Mouse (Mus musculus) adrenal gland, adult 18-20 months (tissue): Measurements from ENCODE around the gene Vmn1r199. TPM values are rescaled to one million over a fixed set of nuclear protein-coding genes. Genes with fewer than 3 reads are reported as not detected.
"Not testable (repeated sequence)": the region's sequence is repeated elsewhere in the genome, so short reads cannot be mapped to it uniquely, and the experiment has no call there.

Experiments used
- DNase-seq, 2 experiments: peaks; one replicate each; pipeline ENCODE4 v3.0.0; 2021 to 2022; ENCODE audit warnings: low spot score in 2 of 2
- long read RNA-seq, 2 experiments: library from polyadenylated mRNA; stranded (forward); transcript quantifications; one replicate each; pipeline ENCODE4 v2.0.0; 2021
- total RNA-seq, 2 experiments: library from RNA; stranded (reverse); gene quantifications; 1 replicate in 1 of 2; 2 replicates in 1 of 2; pipeline ENCODE4 v1.2.3; 2021

The Vmn1r199 gene
- not detected for total RNA-seq
- long read RNA-seq, experiment 1 = 0 reads
- long read RNA-seq, experiment 2 = 0 reads

GRCm38 (mm10) chr13:22379518-22379917 lies at the start of gene Vmn1r199:
Vmn1r199 (plus strand) TSS chr13:22379818.
- DNase-seq = no peak

- DNase-seq = no peak
Observed at GRCm38 (mm10) chr13:22333269-22333668, 46.3 kb upstream of the Vmn1r199 start.

- DNase-seq = no peak
Observed at GRCm38 (mm10) chr13:22335565-22335964, 44.1 kb upstream of the Vmn1r199 start.

GRCm38 (mm10) chr13:22350064-22350463 lies 29.6 kb upstream of the Vmn1r199 start, which contains the start of gene Vmn1r198:
Vmn1r198 (plus strand) TSS chr13:22350364.
- no peak for DNase-seq

GRCm38 (mm10) chr13:22350813-22351212 lies 28.8 kb upstream of the Vmn1r199 start:
- DNase-seq = no peak

- not testable (repeated sequence) for DNase-seq
Observed at GRCm38 (mm10) chr13:22381128-22381527, 1.5 kb downstream of the Vmn1r199 start.

- no peak for DNase-seq
Observed at GRCm38 (mm10) chr13:22383401-22383800, 3.8 kb downstream of the Vmn1r199 start.

GRCm38 (mm10) chr13:22387050-22387449 lies 7.4 kb downstream of the Vmn1r199 start:
- DNase-seq = no peak

GRCm38 (mm10) chr13:22390073-22390472 lies 10.5 kb downstream of the Vmn1r199 start, which contains the start of gene Vmn1r200:
Vmn1r200 (plus strand) TSS chr13:22390373.
- DNase-seq = no peak

- DNase-seq = no peak
Observed at GRCm38 (mm10) chr13:22402978-22403377, 23.4 kb downstream of the Vmn1r199 start.

Other genes starting within 250 kb of the Vmn1r199 start
- not detected for gene Vmn1r191, start 195.8 kb upstream of the Vmn1r199 start, total RNA-seq
- gene Vmn1r192, start 188.7 kb upstream of the Vmn1r199 start, total RNA-seq = not detected
- not detected for gene Vmn1r193, start 156.7 kb upstream of the Vmn1r199 start, total RNA-seq
- gene Vmn1r194, start 135.6 kb upstream of the Vmn1r199 start, total RNA-seq = not detected
- not detected for gene Vmn1r195, start 109.3 kb upstream of the Vmn1r199 start, total RNA-seq
- gene Vmn1r196, start 89.9 kb upstream of the Vmn1r199 start, total RNA-seq = not detected
- gene Vmn1r197, start 55.2 kb upstream of the Vmn1r199 start, total RNA-seq = not detected
- not detected for gene Vmn1r198, start 29.5 kb upstream of the Vmn1r199 start, total RNA-seq
- gene Vmn1r200, start 10.6 kb downstream of the Vmn1r199 start, total RNA-seq = not detected
- not detected for gene Vmn1r201, start 92.1 kb downstream of the Vmn1r199 start, total RNA-seq
- not detected for gene Vmn1r202, start 125.6 kb downstream of the Vmn1r199 start, total RNA-seq
- not detected for gene Vmn1r203, start 138.3 kb downstream of the Vmn1r199 start, total RNA-seq
- gene Vmn1r204, start 173.4 kb downstream of the Vmn1r199 start, total RNA-seq = not detected
- gene Vmn1r205, start 213.2 kb downstream of the Vmn1r199 start, total RNA-seq = not detected
- not detected for gene Vmn1r206, start 244.4 kb downstream of the Vmn1r199 start, total RNA-seq